Mouse (Mus musculus) NIH3T3 (cell line): ENCODE measurements around the gene Arhgef15.
A peak's percentile ranks its signal among the peaks of the same experiment; 100 is the strongest.

Experiments
- DNase-seq: peaks from one replicate; pipeline ENCODE4 v3.0.0-alpha.2; 2012; ENCODE audit warnings: low read depth

Gene Arhgef15

DNA sequence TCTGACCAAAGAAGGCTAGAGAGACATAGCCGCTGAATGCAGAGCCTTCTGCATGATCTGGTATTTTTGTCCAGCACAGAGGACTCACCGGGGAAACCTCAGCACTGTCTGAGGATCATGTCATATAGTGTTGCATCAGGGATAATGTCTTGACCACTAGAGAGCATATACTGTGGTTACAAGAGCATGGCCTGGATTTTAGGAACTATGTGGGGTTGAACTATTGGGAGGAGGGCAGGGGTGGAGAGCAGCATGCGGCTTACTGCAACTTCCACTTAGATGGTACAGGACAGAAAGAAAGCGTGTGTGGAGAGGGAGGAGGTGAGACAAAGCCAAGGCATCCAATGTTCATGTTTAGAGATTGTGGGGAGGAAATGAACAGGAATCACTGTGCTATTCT lies 42.7 kb downstream of the Arhgef15 start:
- no peak for DNase-seq

GRCm38 (mm10) chr11:68911531-68912177 lies 45.6 kb downstream of the Arhgef15 start:
- no peak for DNase-seq

GRCm38 (mm10) chr11:68908846-68909503 lies 48.3 kb downstream of the Arhgef15 start:
- no peak for DNase-seq

- DNase-seq = no peak
Measured at GRCm38 (mm10) chr11:68907251-68907650, 50.0 kb downstream of the Arhgef15 start.

DNA sequence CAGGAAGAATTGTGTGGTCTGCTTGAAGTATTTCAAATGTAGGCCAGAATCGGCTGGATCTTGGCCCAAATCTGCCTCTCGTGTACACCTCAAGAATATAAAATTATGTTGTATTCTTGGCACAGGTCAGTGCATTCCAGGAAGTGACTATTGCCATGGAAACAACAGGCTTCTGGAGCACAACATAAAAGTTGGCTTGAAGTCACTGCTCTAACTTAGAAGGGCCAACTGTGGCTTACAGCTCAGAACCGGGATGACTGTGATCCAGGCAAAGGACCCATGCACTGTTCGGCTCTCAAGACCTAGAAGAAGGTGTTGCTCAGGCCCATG lies 50.9 kb downstream of the Arhgef15 start:
- peak; percentile 67 for DNase-seq

- DNase-seq = peak; percentile 15
Measured at GRCm38 (mm10) chr11:68905665-68906460, 51.4 kb downstream of the Arhgef15 start.

GRCm38 (mm10) chr11:68905138-68905531 lies 52.1 kb downstream of the Arhgef15 start:
- no peak for DNase-seq

- DNase-seq = peak; percentile 93
Measured at GRCm38 (mm10) chr11:68904375-68905137, 52.7 kb downstream of the Arhgef15 start.

- DNase-seq = no peak
Measured at GRCm38 (mm10) chr11:68903775-68904174, 53.5 kb downstream of the Arhgef15 start.

- DNase-seq = no peak
Measured at GRCm38 (mm10) chr11:68902823-68903222, 54.5 kb downstream of the Arhgef15 start.

DNA sequence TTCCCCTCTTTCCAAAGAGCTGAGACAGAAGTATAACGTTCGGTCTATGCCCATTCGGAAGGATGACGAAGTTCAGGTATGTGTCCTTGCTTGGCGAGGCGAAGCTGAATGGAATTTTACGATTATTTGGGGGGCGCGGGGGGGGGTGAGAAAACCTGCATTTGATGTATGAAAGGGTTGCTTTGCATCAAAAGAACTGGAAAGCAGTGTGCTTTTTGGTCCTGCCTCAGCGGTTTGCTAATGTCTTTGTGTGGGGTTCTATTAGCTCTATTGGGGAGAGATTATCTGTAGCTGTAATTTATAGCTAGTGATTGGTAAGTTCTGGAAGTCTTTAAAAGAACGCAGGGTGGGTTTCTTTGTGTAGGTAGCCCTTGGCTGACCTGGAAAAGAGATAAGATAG lies 54.9 kb downstream of the Arhgef15 start:
- no peak for DNase-seq

DNA sequence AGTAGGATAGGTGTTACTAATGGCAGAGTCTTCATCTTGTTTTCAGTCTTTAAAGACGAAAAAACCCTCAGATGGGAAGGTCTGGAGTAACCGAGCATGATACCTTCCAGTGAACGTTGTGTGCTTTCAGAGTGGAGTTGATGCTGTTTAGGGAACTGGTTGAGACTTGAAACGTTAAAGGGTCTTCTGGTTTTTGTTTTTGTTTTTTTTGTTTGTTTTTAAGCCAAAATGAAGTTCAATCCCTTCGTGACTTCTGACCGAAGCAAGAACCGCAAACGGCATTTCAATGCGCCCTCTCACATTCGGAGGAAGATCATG lies 55.3 kb downstream of the Arhgef15 start:
- no peak for DNase-seq

- peak; percentile 100 for DNase-seq
Measured at GRCm38 (mm10) chr11:68901351-68902046, 55.8 kb downstream of the Arhgef15 start, which contains the start of gene Rpl26. TSS of gene Rpl26 (plus strand) at chr11:68901583.

DNA sequence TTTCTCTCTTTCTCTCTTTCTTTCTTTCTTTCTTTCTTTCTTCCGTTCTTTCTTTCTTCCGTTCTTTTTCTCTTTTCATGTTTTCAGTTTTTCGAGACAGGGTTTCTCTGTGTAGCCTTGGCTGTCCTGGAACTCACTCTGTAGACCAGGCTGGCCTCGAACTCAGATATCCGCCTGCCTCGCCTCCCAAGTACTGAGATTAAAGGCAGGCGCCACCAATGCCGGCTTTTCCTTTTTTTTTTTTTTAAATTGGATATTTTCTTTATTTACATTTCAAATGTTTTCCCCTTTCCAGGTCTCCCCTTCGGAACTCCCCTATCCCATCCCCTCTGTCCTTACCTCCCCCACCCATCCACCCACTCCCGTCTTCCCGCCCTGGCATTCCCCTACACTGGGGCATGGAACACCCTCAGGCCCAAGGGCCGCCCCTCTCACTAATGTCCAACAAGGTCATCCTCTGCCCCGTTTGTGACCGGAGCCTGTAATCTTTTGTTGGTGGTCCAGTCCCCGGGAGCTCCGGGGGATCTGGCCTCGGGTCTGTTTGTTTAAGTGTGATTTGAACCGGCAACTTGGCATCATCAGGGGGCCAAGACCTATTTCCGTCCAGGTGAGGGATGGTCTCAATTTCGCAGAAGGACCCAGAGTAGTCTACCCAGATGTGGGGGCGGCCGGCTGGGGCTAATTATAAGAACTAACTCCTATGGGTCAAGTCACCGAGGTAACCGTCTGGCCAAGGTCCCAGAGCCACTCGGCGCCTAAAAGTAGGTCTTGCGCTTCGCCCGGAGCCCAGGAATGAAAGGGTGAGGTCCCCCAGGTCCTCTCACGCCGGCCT lies 56.5 kb downstream of the Arhgef15 start:
- no peak for DNase-seq

GRCm38 (mm10) chr11:68899815-68900214 lies 57.5 kb downstream of the Arhgef15 start:
- no peak for DNase-seq

DNA sequence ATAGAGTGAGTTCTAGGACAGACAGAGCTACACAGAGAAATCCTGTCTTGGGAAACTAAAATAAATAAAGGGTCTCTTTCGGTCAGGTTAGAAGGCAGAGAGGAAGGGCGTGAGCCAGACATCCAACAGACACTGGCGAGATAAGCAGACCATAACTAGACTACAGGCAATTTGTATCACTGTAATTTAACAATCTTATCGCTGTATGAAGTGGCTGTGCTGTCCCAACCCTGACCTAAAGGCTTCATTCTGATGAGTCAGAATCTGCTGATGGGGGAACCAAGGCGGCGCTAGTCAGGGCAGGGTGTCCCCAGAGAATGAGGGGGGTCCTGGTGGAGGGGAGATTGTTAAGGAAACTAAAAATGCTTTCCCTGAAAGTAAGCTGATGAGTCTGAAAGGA lies 58.5 kb downstream of the Arhgef15 start:
- no peak for DNase-seq

- no peak for DNase-seq
Measured at GRCm38 (mm10) chr11:68897838-68898237, 59.4 kb downstream of the Arhgef15 start.

GRCm38 (mm10) chr11:68897120-68897519 lies 60.2 kb downstream of the Arhgef15 start:
- peak; percentile 72 for DNase-seq

DNA sequence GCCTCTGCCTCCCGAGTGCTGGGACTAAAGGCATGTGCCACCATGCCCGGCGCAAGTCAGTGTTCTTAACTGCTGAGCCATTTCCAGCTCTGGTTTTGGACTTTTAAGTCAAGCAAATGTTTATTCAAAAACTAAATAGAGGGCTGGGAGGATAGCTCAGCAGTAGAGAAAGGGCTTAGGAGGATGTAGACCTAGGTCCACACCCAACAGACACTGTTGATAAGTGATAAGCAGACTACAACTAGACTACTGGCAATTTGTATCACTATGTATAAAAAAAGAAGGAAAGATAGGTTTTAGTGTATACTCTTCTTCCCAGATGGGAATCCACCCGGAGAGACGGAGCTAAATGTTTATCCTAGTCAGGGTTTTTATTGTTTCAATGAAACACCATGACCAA lies 61.0 kb downstream of the Arhgef15 start:
- no peak for DNase-seq

- no peak for DNase-seq
Measured at GRCm38 (mm10) chr11:68893911-68894464, 63.3 kb downstream of the Arhgef15 start.
